Mouse (Mus musculus) stomach, embryonic 14.5 days (tissue): Measurements from ENCODE around the gene Dusp27. TPM values are rescaled to one million over a fixed set of nuclear protein-coding genes. Genes with fewer than 3 reads are reported as not detected.
A peak's percentile ranks its signal among the peaks of the same experiment; 100 is the strongest.

Experiments
- ATAC-seq: fragments of 200-750 bp; cut with Nextera tagmentation; 2 replicates; pipeline ENCODE4 v1.8.0; 2017; ENCODE audit warnings: low read depth, moderate TSS enrichment; ENCODE audit not compliant: insufficient number of reproducible peaks, insufficient read depth, low FRiP score
- H3K27ac ChIP-seq: fragments of 300-500 bp; sonication (generic); 2 replicates; pipeline ENCODE4 v1.5.1; 2014; ENCODE audit warnings: mild to moderate bottlenecking, low read length, moderate library complexity, mixed read lengths
- H3K27me3 ChIP-seq: fragments of 300-500 bp; sonication (generic); 2 replicates; pipeline ENCODE4 v1.6.1; 2014; ENCODE audit warnings: low read length, control low read depth, mixed read lengths; ENCODE audit not compliant: control insufficient read depth, insufficient read depth
- H3K36me3 ChIP-seq: fragments of 300-500 bp; sonication (generic); 2 replicates; pipeline ENCODE4 v1.6.1; 2014; ENCODE audit warnings: mild to moderate bottlenecking, control low read depth, low read length, moderate library complexity, mixed read lengths; ENCODE audit not compliant: control insufficient read depth, insufficient read depth
- H3K4me1 ChIP-seq: fragments of 300-500 bp; sonication (generic); 2 replicates; pipeline ENCODE4 v1.6.1; 2014; ENCODE audit warnings: low read length, control low read depth, mixed read lengths; ENCODE audit not compliant: control insufficient read depth, insufficient read depth
- H3K4me2 ChIP-seq: fragments of 300-500 bp; sonication (generic); replicated peaks from 2 replicates; pipeline ENCODE4 v1.6.1; 2014; ENCODE audit warnings: low read depth, low read length, control low read depth
- H3K4me3 ChIP-seq: fragments of 300-500 bp; sonication (generic); 2 replicates; pipeline ENCODE4 v1.5.1; 2014; ENCODE audit warnings: low read depth, low read length, control low read depth
- H3K9ac ChIP-seq: fragments of 300-500 bp; sonication (generic); replicated peaks from 2 replicates; pipeline ENCODE4 v1.6.1; 2014; ENCODE audit warnings: low read depth, mild to moderate bottlenecking, control low read depth, low read length, moderate library complexity, mixed read lengths
- H3K9me3 ChIP-seq: fragments of 300-500 bp; sonication (generic); 2 replicates; pipeline ENCODE4 v1.6.1; 2016; ENCODE audit warnings: low read depth, low read length, control low read depth; ENCODE audit not compliant: control insufficient read depth
- WGBS: fragments of 180-500 bp; shearing (Covaris S2); extraction: QIAGEN DNeasy Blood & Tissue Kit; methylation state at CpG from one replicate; pipeline ENCODE4 v1.1.7; 2014; 5-methylcytosine and 5-hydroxymethylcytosine counted together
- polyA plus RNA-seq: library from polyadenylated mRNA; unstranded; fragments of >200 nt; fragmentation: Nextera tagmentation; extraction: Ambion mirVana; gene quantifications from 2 replicates; pipeline ENCODE4 v1.2.1, GENCODE M21; 2014

The Dusp27 gene
- polyA plus RNA-seq, 1 experiment from 2014 or later = 1.9 TPM

DNA sequence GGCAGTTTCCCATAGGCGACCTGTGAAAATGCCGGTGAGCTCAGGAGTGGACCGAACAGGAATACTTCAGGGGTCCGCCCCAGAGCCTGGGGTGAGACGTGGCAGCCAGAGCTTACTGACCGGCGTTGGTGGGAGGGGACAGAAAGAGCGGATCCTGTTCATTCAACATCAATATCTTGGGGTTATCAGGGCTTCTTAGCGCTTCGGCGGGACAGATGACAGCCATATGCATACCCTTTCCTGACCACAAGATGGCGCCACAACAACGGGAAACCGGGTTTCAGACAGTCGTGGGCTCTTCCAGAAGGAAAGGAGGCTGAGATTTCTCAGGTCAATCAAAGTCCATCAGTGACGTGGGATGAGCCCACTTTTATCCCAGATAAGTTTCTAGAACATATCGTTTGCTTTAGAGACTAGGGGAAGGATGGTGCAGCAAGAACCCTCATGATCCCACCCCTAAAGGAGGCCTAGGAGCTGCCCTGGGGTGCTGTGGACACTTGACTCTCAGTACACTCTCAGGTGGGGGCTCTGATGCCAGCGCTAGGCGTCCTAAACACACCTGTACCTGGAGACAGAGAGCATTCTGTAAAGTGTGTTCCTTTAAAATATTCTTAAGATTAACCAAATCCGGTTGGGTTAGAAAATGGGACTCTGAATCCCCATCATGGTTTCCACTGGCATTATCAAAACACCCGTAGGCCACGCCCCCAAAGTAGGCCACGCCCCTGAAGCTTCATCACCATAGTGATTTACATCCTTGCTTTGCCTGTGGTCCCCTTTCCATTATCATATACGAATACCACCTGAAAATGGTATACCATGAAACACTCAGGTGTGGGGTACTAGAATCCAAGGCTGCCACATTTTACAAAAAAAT lies 33.1 kb upstream of the Dusp27 start:
- no peak overlapping the region for H3K9ac ChIP-seq
- H3K4me2 ChIP-seq = peak overlapping the region; percentile 22; the same call in 1 of the 2 replicates
- H3K9me3 ChIP-seq = no peaks in the 10 kb centered on the region
- no peak overlapping the region for H3K4me3 ChIP-seq
- no peaks in the 10 kb centered on the region for H3K4me1 ChIP-seq
- H3K27ac ChIP-seq = no peak overlapping the region
- no peak for ATAC-seq
- no peaks in the 10 kb centered on the region for H3K36me3 ChIP-seq
- 18% methylated on average over 24 of the region's 24 CpGs for WGBS
- H3K27me3 ChIP-seq = peaks cover 3% of the 10 kb centered on the region; the same call in 1 of the 2 replicates

DNA sequence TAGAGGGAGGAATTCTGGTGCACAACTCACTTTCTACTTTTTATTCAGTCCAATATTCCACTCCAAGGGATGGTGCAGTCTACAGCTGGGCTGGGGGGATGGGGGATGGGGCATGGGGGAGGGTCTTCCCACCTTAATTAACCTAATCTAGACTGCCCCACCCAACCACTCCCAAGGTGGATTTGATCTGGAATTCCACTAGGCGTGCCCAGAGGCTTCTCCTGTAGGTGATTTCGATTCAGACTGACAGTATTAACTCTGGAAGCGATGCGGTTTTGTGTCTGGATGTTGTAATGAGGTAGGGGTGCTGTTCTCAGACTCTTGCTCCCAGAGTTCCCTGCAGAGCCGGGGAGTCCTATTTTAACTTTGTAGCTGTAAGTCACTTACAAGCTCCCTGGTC lies 32.4 kb upstream of the Dusp27 start:
- no peak overlapping the region for H3K9ac ChIP-seq
- no peaks in the 10 kb centered on the region for H3K4me1 ChIP-seq
- H3K27ac ChIP-seq = no peak overlapping the region
- 54% methylated on average over 5 of the region's 5 CpGs for WGBS
- H3K4me2 ChIP-seq = peak overlapping the region; percentile 22; the same call in 1 of the 2 replicates
- peaks cover 3% of the 10 kb centered on the region; the same call in 1 of the 2 replicates for H3K27me3 ChIP-seq
- no peak overlapping the region for H3K4me3 ChIP-seq
- H3K36me3 ChIP-seq = no peaks in the 10 kb centered on the region
- no peaks in the 10 kb centered on the region for H3K9me3 ChIP-seq
- no peak for ATAC-seq

DNA sequence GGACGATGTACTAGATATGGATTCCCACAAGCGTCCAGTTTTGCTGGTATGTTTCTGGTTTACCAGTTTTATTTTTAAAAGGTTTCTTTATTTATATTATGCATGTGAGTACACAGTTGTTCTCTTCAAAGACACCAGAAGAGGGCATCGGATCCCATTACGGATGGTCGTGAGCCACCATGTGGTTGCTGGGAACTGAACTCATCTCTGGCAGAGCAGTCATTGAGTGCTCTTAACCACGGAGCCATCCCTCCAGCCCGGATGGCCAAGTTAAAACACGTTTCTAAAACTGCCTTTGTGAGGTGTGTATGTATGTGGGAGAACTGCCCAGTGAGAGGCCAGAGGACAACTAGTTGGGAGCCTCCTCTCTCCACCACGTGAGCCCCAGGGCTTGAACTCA lies 30.9 kb upstream of the Dusp27 start:
- 60% methylated on average over 9 of the region's 9 CpGs for WGBS
- Histone ChIP-seq H3K27me3 (peaks cover 11% of the 10 kb centered on the region; the same call in 1 of the 2 replicates), H3K9me3 (no peaks in the 10 kb centered on the region), H3K36me3 (no peaks in the 10 kb centered on the region), H3K4me3 (no peak overlapping the region), H3K9ac (no peak overlapping the region), H3K27ac (no peak overlapping the region), H3K4me1 (no peaks in the 10 kb centered on the region), H3K4me2 (no peak overlapping the region)
- no peak for ATAC-seq

- H3K36me3 ChIP-seq = no peaks in the 10 kb centered on the region
- H3K4me1 ChIP-seq = no peaks in the 10 kb centered on the region
- 71% methylated on average over 12 of the region's 12 CpGs for WGBS
- no peak overlapping the region for H3K4me3 ChIP-seq
- no peak for ATAC-seq
- H3K9me3 ChIP-seq = no peaks in the 10 kb centered on the region
- H3K27ac ChIP-seq = no peak overlapping the region
- H3K4me2 ChIP-seq = no peak overlapping the region
- peaks cover 11% of the 10 kb centered on the region; the same call in 1 of the 2 replicates for H3K27me3 ChIP-seq
- H3K9ac ChIP-seq = no peak overlapping the region
These were observed 30.0 kb upstream of the Dusp27 start for GRCm38 (mm10) chr1:166157712-166158111.

- 29% methylated on average over 10 of the region's 10 CpGs for WGBS
- ATAC-seq = no peak
- no peak overlapping the region for H3K4me2 ChIP-seq
These were observed 27.4 kb upstream of the Dusp27 start for GRCm38 (mm10) chr1:166155113-166155494.

DNA sequence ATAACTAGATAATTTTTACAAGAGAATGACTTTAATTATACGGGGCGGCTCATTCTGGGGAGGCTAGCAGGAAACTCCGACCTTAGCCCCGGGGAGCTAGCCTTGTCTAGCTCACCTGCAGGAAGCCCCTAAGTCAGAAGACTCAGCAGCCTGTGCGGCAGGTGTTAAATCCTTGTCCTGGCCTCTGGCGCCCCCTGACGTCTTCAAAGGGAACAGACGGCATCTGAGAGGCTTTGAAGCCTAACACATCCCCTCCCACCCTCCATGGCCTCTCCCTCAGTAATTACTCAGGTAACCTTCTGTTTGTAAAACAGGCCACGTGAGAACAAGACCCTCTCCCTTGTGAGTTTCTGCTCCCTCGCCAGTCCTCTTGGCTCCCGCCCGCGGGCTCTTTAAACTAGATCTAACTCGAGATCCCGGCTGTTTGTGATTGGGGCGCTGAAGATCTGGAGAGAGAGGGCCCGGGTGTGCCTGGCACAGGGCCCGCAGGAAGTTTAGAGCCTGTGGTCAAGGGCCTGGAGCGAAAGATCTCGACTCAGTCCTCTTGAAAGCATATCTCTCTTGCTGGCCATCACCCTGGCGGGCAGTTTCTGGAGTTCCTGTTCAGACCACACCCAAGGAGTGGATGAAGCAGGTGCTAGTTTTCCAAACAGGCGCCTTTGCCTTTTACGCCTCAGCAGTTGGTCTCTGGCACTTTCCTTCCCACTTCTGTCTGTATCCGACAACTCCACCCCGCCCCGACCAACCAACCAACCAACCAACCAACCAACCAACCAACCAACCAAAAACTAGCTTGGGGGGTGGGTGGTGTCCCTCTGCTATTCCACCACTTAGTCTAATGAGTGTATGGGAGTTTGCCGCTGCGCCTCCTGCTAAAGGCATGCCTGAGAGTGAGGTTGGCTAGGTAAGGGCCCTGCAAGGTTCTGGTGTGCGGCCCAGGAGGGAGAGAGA lies 26.7 kb upstream of the Dusp27 start:
- Histone ChIP-seq H3K36me3 (no peaks in the 10 kb centered on the region), H3K4me2 (peak overlapping the region; percentile 43), H3K9me3 (no peaks in the 10 kb centered on the region), H3K27me3 (0 out of 2 replicates have a peak, but pooled peaks cover 7% of the 10 kb centered on the region), H3K9ac (no peak overlapping the region), H3K27ac (no peak overlapping the region), H3K4me3 (peak overlapping the region; percentile 16), H3K4me1 (no peaks in the 10 kb centered on the region)
- ATAC-seq = peak; percentile 40
- 10% methylated on average over 29 of the region's 29 CpGs for WGBS

More at GRCm38 (mm10) chr1:166155113-166155494, 27.4 kb upstream of the Dusp27 start:
- H3K27me3 ChIP-seq = peaks cover 10% of the 10 kb centered on the region; the same call in 1 of the 2 replicates
- no peaks in the 10 kb centered on the region for H3K4me1 ChIP-seq
- no peaks in the 10 kb centered on the region for H3K9me3 ChIP-seq
- no peak overlapping the region for H3K27ac ChIP-seq
- H3K9ac ChIP-seq = no peak overlapping the region
- H3K36me3 ChIP-seq = no peaks in the 10 kb centered on the region
- H3K4me3 ChIP-seq = no peak overlapping the region

GRCm38 (mm10) chr1:166153351-166154120 lies 25.8 kb upstream of the Dusp27 start:
- Histone ChIP-seq H3K27me3 (0 out of 2 replicates have a peak, but pooled peaks cover 7% of the 10 kb centered on the region), H3K4me1 (no peaks in the 10 kb centered on the region), H3K9ac (no peak overlapping the region), H3K4me2 (no peak overlapping the region), H3K27ac (no peak overlapping the region), H3K4me3 (no peak overlapping the region), H3K9me3 (no peaks in the 10 kb centered on the region), H3K36me3 (no peaks in the 10 kb centered on the region)
- peak; percentile 40; the same call in 1 of the 2 replicates for ATAC-seq
- 8% methylated on average over 18 of the region's 18 CpGs for WGBS
